Mouse (Mus musculus): ENCODE data around the gene Coro7.
A peak's percentile ranks its signal among the peaks of the same experiment; 100 is the strongest.
"Not testable (repeated sequence)": the region's sequence is repeated elsewhere in the genome, so short reads cannot be mapped to it uniquely, and the experiment has no call there.

The Coro7 gene

DNA sequence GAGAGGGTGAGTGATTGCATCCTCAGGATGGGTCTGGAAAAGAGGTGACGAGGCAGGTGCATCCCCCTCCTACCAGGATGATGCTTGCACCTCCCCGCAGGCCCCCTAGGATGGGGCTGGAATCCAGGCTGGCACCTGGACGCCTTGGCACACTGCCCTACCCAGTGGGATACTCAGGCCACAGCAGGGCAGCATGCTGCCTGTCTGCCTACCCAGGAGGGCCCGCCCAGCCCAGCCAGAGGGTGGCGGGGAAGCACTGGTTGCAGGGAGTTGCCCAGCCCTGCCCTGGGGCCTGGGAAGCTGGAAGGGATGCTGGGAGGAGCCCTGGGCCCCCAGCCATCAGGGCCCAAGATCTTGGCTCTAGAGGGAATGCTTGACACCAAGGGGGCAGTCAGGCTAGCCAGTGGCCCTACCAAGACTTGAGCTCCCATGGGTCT, 84.0 kb downstream of the Coro7 start:
- no peak for DNase-seq (ENCODE audit: low read depth, low spot score)

DNA sequence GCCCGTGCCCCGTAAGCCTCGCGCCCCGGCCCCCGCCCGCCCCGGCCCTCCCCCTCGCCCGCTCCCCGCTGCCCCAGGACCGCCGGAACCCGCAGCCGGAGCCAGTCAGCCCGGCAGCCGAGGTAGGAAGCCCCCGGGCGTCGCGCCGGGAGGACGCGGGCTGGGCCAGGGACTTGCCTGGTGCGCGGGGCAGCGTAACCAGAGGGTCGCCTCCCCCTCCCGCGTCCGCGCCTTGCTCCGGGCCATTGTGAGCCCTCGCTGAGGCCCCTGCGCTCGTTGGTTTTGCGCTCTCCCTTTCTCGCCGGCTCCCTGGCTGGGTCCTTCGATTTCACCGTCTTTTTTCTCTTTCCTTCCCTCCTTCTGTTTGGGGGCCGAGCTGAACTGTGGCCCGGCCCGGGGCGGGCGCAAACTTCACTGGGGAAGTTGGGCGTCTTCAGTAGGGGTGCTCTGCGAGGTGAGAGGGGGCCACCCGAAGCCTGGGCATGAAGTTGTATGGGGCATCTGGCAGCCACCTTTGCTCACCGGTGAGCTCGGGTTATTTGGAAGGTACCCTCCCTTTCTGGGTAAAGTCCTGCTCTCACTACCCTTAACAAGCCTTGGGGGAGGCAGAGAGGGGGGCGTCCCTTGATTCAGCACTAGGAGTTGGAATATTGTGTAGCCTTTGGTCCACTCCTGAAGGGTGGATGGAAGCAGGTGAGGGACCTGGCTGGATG, 84.6 kb downstream of the Coro7 start:
- DNase-seq (ENCODE audit: low read depth, low spot score) = peak; percentile 41

DNA sequence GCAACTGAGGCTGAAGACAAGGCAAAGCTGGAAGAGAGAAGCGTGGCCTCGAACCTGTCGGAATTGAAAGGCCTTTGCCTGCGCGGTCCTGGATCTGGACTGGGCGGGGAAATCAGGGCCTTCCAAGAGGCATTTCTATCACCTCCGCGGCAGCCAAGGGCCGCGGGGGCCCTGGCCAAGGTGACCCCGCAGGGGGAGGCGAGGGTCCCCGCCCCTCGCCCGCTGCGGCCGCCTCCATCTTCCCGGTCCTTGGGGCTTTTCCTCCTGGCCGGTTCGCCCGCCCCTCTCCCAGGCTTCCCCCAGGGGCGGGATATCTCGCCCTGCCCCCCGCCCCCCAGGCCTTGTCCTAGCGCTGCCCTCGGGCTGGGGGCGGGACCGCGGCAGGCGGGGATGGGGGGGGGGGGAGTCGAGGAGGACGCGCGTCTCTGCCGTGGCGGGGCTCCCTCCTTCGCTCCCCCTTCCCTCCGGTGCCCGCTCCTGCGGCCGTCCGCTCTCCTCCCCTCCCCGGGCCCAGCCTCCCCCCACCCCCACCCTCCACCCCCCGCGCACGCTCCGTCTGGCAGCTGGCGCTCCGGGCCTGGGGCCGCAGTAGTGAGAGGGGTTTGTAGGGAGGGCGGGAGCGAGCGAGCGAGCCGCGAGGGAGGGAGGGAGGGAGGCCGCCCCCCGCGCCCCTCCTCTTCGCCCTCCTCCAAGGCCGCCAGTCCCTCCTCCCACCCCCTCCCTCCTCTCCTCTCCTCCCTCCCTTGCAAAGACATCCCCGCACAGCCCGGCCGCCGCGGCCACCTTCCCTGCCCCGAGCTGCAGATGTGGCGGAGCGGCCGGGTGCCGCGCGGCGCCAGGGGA, 85.4 kb downstream of the Coro7 start, which contains the start of gene Glis2:
TSS of gene Glis2 (plus strand) at position 743 of the 843 bp plus-strand sequence.
- DNase-seq (ENCODE audit: low read depth, low spot score) = peak; percentile 59

DNA sequence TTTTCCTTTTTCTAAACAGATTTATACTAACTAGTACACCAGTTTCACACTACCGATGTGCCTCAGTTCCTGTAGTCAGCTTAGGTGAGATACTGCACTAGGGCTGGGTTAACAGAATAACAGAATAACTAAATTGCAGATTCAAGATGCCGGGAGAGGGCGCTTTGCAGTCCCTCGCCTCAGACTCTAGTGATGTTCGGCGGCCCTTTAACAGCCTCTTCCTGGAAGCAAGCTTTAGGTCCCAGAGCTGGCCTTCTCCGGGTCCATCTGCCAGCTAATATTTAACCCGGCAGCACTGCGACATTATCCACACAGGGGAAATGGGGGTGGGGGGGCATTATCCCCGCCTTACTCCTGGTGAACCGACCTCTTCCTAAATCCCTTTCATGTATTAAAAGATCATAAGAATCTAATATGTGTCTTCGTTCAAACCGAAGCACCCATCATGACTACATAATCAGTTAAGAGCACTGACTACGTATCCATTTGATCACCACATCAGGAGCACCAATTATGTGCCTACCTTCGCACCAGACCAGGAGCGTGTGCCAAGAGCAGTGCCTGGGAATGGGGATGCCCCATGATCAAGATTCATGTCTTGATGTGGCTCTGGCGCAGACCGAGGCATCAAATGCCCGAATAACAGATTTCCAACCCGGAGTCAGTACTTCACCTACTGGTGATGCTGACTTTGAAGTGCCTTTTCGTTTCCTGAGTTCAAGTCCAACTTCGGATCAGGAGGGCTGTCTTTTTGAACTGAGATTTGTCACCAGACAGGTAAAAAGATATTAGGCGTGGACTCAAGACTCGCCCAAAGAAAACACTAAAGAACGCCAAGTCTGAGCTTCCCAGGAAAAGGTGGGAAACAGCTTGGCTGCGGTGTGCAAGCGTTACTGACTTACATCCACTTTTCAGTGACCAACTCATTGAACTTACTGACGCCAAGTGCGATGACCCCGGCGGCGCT, 86.4 kb downstream of the Coro7 start:
- DNase-seq (ENCODE audit: low read depth, low spot score) = peak; percentile 42

DNA sequence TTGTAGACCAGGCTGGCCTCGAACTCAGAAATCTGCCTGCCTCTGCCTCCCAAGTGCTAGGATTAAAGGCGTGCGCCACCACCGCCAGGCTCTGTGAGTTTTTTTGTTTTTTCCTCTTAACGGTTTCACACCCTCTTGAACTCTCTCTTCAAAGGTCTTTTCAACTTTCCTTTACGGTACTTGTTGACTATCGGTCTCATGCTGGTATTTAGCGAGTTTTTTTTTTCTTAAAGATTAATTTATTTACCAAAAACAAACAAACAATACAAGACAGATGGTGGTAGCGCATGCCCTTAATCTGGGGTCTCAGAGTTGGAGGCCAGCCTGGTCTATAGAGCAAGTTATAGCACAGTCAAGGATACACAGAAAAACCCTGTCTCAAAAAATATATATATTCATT, 89.3 kb downstream of the Coro7 start:
- DNase-seq (ENCODE audit: low read depth, low spot score) = peak; percentile 46

DNA sequence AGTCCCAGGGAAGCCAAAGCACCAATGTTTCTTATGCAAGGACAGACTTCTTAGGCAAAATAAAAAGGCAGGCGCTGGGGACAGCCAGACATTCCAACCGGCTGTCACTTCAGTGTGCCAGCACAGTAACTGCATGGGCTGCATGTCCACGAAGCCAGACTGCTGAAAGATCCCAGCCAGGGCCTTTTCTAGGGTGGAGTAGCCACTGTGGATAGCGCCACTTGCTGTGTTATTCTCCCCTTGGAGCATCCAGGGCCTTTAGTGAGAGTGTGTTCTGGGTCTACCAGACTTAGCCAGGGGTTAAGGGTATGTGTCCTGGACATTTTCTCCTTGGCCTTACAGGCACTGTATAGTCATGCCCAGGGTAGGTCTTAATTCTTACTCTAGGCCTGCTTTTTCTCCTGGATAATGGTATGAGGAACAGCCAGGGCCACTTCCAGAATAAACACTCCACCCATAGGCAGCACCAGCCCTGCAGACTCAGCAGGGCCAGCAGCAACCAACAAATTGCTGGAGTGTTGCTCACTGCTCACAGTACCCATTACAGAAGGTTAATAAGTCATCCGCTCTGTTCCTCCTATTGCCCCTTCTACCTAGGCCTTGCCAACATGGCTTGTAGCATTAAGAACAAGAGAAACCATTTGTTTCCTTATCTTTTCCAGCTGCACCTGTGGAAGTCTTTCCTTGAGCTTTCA, 91.9 kb downstream of the Coro7 start:
- DNase-seq (ENCODE audit: low read depth, low spot score) = peak; percentile 12

DNA sequence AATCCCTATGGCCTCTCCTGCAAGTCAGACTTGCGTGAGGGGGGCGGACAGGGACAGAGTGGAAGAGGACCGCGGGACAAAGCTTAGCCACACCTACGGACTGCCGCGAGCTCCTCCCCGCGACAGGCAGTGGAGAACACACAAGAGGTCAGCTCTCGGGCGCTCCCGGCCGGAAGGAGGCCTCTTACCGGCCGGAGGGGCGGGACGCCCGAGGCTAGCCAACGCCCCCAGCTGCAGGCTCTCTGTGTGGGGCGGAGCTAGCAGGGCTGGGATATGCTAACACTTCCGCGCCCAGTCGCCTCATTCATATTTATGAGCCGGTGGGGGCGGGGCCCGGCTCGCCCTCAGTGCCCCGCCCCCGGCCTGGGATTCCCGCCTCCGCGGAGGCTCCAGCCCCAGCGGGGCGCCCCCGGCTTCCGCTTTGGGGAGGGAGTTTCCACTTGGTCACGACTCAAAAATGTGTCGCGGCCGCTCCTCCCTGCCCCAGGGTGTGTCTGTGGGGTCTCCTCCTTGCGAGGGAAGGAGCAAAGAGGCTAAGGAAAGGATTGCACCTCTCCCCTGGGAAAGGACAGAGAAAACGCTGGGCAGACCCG, 93.0 kb downstream of the Coro7 start:
- DNase-seq (ENCODE audit: low read depth, low spot score) = peak; percentile 96

DNA sequence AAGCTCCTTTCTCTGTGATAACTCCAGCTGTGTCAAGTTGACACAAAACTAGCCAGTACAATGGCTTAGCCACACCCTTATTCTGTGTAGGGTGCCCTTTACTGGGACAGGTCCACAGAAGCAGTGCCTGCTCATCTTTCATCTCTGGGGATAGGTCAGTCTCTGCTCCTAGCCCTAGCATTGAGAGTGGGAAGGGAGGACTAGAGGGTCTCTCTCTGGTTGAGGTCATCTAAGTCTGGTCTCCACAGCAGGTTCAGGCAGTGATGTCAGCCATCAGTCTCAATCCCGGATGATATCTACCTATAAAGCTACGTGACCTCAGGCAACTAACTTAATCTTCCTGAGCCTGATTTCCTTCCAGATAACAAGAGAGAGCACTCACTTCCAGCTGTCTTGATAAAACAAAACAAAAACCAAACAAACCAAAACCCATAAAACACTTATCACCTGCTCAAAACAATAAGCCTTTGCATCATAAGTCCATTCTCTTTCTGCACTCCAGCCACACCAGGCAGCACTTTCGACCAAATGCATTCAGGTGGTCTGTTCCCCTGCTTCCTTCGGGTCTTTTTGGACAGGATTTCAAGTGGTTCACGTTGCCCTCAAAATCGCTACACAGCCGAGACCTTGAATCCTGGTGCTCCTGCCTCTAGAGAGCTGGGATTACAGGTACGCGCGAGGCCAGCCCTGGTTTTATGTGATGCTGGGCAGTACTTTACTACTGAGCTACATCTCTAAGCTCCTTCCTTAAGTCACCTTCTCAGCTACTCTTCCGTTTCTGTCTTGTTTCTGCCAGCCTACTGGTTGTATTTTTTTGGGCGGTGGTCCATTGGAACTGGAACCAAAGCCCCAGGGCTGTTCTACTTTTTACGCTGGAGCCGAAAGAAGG, 93.7 kb downstream of the Coro7 start:
- peak; percentile 49 for DNase-seq (ENCODE audit: low read depth, low spot score)

DNA sequence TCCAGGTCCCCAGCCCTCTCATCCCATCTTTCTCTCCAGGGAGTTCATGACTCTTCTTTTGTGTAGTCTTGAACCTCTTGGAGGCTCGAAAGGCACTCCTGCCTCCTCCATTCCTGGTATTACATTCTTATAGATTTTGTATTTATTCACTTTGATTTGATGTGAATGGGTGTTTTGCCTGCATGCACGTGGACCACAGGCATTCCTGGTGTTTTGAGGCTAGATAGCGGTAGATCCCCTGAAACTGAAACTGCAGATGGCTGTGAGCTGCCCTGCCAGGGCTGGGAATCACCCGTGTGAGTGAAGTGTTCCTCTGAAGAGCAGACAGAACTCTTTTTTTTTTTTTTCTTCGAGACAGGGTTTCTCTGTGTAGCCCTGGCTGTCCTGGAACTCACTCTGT, 95.1 kb downstream of the Coro7 start:
- DNase-seq (ENCODE audit: low read depth, low spot score) = peak; percentile 46

DNA sequence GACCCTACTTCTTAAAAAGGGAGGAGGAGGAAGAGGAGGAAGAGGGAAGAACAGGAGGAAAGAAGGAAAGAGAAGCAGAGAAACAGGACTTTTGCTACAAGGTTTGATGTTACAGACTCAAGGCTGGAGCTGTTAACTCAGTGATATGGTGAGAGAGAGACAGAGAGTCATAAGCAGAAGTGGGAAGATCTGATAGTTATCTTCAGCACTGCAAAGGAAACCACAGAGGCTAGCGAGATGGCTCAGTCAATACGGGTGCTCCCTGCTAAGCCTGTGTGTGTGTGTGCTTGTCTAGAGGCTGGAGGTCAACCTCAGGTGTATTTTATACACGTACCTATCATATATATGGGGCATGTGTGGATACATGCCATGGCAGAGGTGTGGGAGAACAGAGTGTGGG, 95.8 kb downstream of the Coro7 start:
- peak; percentile 73 for DNase-seq (ENCODE audit: low read depth, low spot score)

DNA sequence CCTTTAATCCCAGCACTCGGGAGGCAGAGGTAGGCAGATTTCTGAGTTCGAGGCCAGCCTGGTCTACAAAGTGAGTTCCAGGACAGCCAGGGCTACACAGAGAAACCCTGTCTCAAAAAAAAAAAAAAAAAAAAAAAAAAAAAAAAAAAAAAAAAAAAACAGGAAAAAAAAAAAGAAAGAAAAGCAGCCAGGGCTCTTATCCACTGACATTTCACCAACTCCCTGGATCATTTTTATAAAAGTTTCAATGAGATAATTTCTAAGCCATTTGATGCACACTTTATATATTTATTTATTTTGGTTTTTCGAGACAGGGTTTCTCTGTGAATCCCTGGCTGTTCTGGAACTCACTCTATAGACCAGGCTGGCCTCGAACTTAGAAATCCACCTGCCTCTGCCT, 98.4 kb downstream of the Coro7 start:
- DNase-seq (ENCODE audit: low read depth, low spot score) = not testable (repeated sequence)

DNA sequence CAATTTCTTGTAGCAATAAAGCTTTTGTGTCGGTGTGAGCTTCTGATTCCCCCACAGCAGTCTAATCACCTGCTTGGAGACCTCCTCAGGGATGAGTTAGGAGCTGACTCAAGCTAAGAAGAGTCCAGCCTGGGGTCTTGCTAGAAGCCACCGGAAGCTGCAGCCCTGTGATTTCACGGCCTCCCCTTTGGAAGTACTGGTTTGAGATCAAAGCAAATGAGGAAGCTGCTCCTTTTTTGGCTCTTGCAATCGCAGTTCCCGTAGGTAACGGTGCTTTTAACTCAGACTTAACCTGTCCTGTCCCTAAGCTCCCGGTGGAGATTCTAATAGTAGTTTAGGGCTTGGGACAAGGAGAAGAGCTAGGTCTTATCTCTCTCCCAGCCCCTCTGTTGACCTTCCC, 100.9 kb downstream of the Coro7 start:
- DNase-seq (ENCODE audit: low read depth, low spot score) = no peak

DNA sequence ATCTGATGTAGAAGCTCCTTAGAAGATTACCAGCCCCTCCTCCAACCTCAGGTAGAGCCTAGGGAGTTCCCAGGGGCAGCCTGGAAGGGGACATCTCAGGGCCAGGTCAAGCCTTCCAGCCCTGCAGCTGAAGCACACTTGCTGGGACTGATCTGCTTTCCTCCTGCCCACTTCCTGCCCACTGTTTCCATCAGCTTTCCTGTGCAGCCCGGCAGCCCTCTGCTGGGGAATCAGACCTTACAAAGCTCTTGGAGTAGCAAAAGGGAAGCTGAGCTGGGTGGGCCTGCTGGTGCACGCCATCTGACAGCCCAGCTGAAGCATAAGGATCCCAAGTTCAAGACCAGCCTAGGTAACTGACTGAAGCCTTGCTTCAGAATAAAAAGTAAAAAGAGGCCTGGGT, 102.7 kb downstream of the Coro7 start:
- peak; percentile 57 for DNase-seq (ENCODE audit: low read depth, low spot score)
